Mouse (Mus musculus): ENCODE results near the gene Plekhj1. TPM values are rescaled to one million over a fixed set of nuclear protein-coding genes. Genes with fewer than 3 reads are reported as not detected.
A peak's percentile ranks its signal among the peaks of the same experiment; 100 is the strongest.

The Plekhj1 gene
- total and polyA plus RNA-seq, 2 experiments from 2014 or later, result 88.1 to 94.1 TPM

GRCm38 (mm10) chr10:80808099-80808984 lies 9.9 kb upstream of the Plekhj1 start:
- peaks cover 10% of the 10 kb centered on the region; the same call in 1 of the 2 replicates for H3K4me1 ChIP-seq (ENCODE audit: insufficient read depth, low read length)
- peak overlapping the region; percentile 94 for H3K4me2 ChIP-seq (ENCODE audit: low read depth, low read length, poor library complexity, severe bottlenecking)
- DNase-seq (ENCODE audit: low spot score), result no peak
- no peak for TF ChIP-seq CTCF (IDR thresholded peaks at IDR 0.05)
- H3K36me3 ChIP-seq (ENCODE audit: insufficient read depth, low read length), result peaks cover 20% of the 10 kb centered on the region
- H3K27me3 ChIP-seq (ENCODE audit: insufficient read depth, low read length), result no peaks in the 10 kb centered on the region
- WGBS, result 16% methylated on average over 40 of the region's 40 CpGs
- ATAC-seq (ENCODE audit: low FRiP score), result no peak
- 0 out of 2 replicates have a peak overlapping the region, but pooled peaks have one; percentile 19 for H3K9ac ChIP-seq (replicated peaks; ENCODE audit: low read length, poor library complexity, severe bottlenecking)
- H3K4me3 ChIP-seq (ENCODE audit: low read depth, low read length), result peak overlapping the region; percentile 6; the same call in 1 of the 2 replicates
- H3K9me3 ChIP-seq (ENCODE audit: low read length), result no peaks in the 10 kb centered on the region
- no peak overlapping the region for H3K27ac ChIP-seq (ENCODE audit: low read depth, low read length)

GRCm38 (mm10) chr10:80807057-80807627 lies 8.7 kb upstream of the Plekhj1 start:
- ATAC-seq (ENCODE audit: low FRiP score), result peak; percentile 79
- H3K4me2 ChIP-seq (ENCODE audit: low read depth, low read length, poor library complexity, severe bottlenecking), result peak overlapping the region; percentile 94
- H3K4me3 ChIP-seq (ENCODE audit: low read depth, low read length), result peak overlapping the region; percentile 51
- H3K36me3 ChIP-seq (ENCODE audit: insufficient read depth, low read length), result peaks cover 31% of the 10 kb centered on the region
- peak; percentile 18; the same call in 1 of the 2 replicates for TF ChIP-seq CTCF (IDR thresholded peaks at IDR 0.05)
- H3K27ac ChIP-seq (ENCODE audit: low read depth, low read length), result peak overlapping the region; percentile 87
- peaks cover 10% of the 10 kb centered on the region; the same call in 1 of the 2 replicates for H3K4me1 ChIP-seq (ENCODE audit: insufficient read depth, low read length)
- H3K27me3 ChIP-seq (ENCODE audit: insufficient read depth, low read length), result no peaks in the 10 kb centered on the region
- peak overlapping the region; percentile 86 for H3K9ac ChIP-seq (replicated peaks; ENCODE audit: low read length, poor library complexity, severe bottlenecking)
- under 1% methylated on average over 56 of the region's 58 CpGs for WGBS
- no peaks in the 10 kb centered on the region for H3K9me3 ChIP-seq (ENCODE audit: low read length)
- DNase-seq (ENCODE audit: low spot score), result peak; percentile 90

DNA sequence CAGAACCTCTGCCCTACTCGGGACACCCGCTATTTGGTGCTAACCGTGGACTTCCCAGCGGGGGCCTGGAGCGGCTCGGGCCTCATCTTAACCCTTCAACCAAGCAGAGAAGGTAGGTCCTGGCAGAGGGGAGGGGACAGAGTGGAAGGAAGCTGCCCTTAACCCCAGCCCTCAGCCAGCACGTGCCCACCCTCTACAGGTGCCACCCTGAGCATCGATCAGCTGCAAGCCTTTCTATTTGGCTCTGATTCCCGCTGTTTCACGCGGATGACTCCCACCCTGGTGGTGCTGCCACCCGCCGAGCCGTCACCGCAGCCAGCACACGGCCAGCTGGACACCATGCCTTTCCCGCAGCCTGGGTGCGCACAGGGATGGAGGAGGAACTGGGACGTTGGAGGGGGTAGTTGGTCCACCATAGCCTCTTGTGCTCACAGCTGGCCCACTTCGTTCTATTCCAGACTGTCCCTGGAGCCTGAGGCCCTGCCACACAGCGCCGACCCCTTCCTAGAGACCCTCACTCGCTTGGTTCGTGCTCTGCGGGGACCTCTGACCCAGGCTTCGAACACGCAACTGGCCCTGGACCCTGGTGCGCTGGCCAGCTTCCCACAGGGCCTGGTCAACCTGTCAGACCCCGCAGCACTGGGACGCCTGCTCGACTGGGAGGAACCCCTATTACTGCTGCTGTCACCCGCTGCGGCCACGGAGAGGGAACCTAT lies 8.1 kb upstream of the Plekhj1 start:
- Histone ChIP-seq H3K36me3 (ENCODE audit: insufficient read depth, low read length) (peaks cover 37% of the 10 kb centered on the region), H3K27me3 (ENCODE audit: insufficient read depth, low read length) (no peaks in the 10 kb centered on the region), H3K9me3 (ENCODE audit: low read length) (no peaks in the 10 kb centered on the region), H3K4me1 (ENCODE audit: insufficient read depth, low read length) (peaks cover 10% of the 10 kb centered on the region; the same call in 1 of the 2 replicates), H3K4me2 (ENCODE audit: low read depth, low read length, poor library complexity, severe bottlenecking) (peak overlapping the region; percentile 94), H3K9ac (replicated peaks; ENCODE audit: low read length, poor library complexity, severe bottlenecking) (peak overlapping the region; percentile 86), H3K27ac (ENCODE audit: low read depth, low read length) (peak overlapping the region; percentile 87), H3K4me3 (ENCODE audit: low read depth, low read length) (peak overlapping the region; percentile 51)
- 38% methylated on average over 32 of the region's 34 CpGs for WGBS
- TF ChIP-seq CTCF (IDR thresholded peaks at IDR 0.05), result no peak
- DNase-seq (ENCODE audit: low spot score), result no peak
- ATAC-seq (ENCODE audit: low FRiP score), result no peak; the same call in 1 of the 2 replicates

DNA sequence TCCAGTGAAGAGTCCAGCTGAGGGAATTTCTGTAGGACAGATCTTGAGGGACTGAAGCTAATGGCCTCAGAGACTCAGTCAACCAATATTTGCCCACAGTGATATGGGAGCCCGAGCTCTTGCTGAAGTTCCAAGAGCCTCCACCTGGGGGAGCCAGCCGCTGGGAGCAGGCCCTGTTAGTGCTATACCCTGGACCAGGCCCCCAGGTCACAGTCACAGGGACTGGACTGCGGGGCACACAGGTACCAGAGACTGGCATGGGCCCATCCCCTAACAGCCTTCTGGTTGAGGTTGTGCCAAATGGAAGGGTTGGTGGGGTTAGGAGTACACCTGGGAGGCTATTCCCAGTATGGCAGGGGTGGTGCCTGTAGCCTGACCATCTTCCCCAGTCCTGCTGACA lies 7.5 kb upstream of the Plekhj1 start:
- DNase-seq (ENCODE audit: low spot score), result peak; percentile 67
- H3K27ac ChIP-seq (ENCODE audit: low read depth, low read length), result no peak overlapping the region
- H3K36me3 ChIP-seq (ENCODE audit: insufficient read depth, low read length), result peaks cover 43% of the 10 kb centered on the region
- H3K9ac ChIP-seq (replicated peaks; ENCODE audit: low read length, poor library complexity, severe bottlenecking), result no peak overlapping the region
- WGBS, result 15% methylated on average over 3 of the region's 3 CpGs
- no peaks in the 10 kb centered on the region for H3K9me3 ChIP-seq (ENCODE audit: low read length)
- no peaks in the 10 kb centered on the region for H3K27me3 ChIP-seq (ENCODE audit: insufficient read depth, low read length)
- H3K4me3 ChIP-seq (ENCODE audit: low read depth, low read length), result no peak overlapping the region
- peaks cover 10% of the 10 kb centered on the region; the same call in 1 of the 2 replicates for H3K4me1 ChIP-seq (ENCODE audit: insufficient read depth, low read length)
- peak; percentile 79 for TF ChIP-seq CTCF (IDR thresholded peaks at IDR 0.05)
- no peak for ATAC-seq (ENCODE audit: low FRiP score)
- peak overlapping the region; percentile 94; the same call in 1 of the 2 replicates for H3K4me2 ChIP-seq (ENCODE audit: low read depth, low read length, poor library complexity, severe bottlenecking)

DNA sequence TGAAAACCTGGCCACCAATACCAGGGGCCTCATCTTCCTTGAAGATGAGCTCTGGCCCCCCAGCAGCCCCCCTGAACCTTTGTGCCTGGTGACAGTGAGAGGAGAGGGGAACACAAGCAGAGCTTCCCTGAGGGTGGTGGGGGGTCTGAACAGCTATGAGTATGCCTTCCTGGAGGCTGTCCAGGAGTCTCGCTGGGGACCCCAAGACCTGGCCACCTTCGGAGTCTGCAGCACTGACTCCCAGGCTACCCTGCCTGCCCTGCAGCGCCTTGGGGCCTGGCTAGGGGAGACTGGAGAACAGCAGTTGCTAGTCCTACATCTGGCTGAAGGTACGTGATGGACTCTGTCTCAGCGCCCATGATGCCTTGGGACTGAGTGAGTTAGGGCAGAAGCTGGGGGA lies 6.9 kb upstream of the Plekhj1 start:
- no peaks in the 10 kb centered on the region for H3K9me3 ChIP-seq (ENCODE audit: low read length)
- ATAC-seq (ENCODE audit: low FRiP score) (no peak), DNase-seq (ENCODE audit: low spot score) (no peak)
- TF ChIP-seq CTCF (IDR thresholded peaks at IDR 0.05), result no peak
- peaks cover 9% of the 10 kb centered on the region; the same call in 1 of the 2 replicates for H3K4me1 ChIP-seq (ENCODE audit: insufficient read depth, low read length)
- no peak overlapping the region for H3K4me3 ChIP-seq (ENCODE audit: low read depth, low read length)
- no peak overlapping the region for H3K9ac ChIP-seq (replicated peaks; ENCODE audit: low read length, poor library complexity, severe bottlenecking)
- H3K27me3 ChIP-seq (ENCODE audit: insufficient read depth, low read length), result no peaks in the 10 kb centered on the region
- H3K4me2 ChIP-seq (ENCODE audit: low read depth, low read length, poor library complexity, severe bottlenecking), result no peak overlapping the region
- WGBS, result 74% methylated on average over 5 of the region's 5 CpGs
- peaks cover 43% of the 10 kb centered on the region for H3K36me3 ChIP-seq (ENCODE audit: insufficient read depth, low read length)
- H3K27ac ChIP-seq (ENCODE audit: low read depth, low read length), result no peak overlapping the region

All from midbrain, postnatal 0 days (tissue).